Mouse (Mus musculus): Measurements from ENCODE around the gene Aoc2.

- TF ChIP-seq GATA1 (IDR thresholded peaks at IDR 0.05; ENCODE audit: low read depth, low read length) = peak; percentile 56
- TF ChIP-seq GABPA (IDR thresholded peaks at IDR 0.05; ENCODE audit: low read depth, low read length) = no peak
- no peak for TF ChIP-seq CTCF (IDR thresholded peaks at IDR 0.05 in 2 of 3, conservative IDR thresholded peaks at IDR 0.05 in 1 of 3; ENCODE audit: control insufficient read depth in 1 of 3, insufficient read depth in 1 of 3, low read depth in 2 of 3, low read length in 3 of 3, poor library complexity in 1 of 3, severe bottlenecking in 1 of 3)
- TF ChIP-seq ZC3H11A (IDR thresholded peaks at IDR 0.05; ENCODE audit: low read depth, low read length) = no peak
- 0 out of 4 replicates have a peak, but pooled peaks of 1 of the 2 experiments have one; percentile 17 for TF ChIP-seq POLR2A (IDR thresholded peaks at IDR 0.05; ENCODE audit: control insufficient read depth in 1 of 2, insufficient read depth in 1 of 2, low read depth in 1 of 2, low read length in 2 of 2, poor library complexity in 1 of 2)
- no peak for TF ChIP-seq ZNF384 (IDR thresholded peaks at IDR 0.05; ENCODE audit: low read depth, low read length)
- no peak for TF ChIP-seq HCFC1 (IDR thresholded peaks at IDR 0.05; ENCODE audit: low read depth, low read length)
- TF ChIP-seq BHLHE40 (IDR thresholded peaks at IDR 0.05; ENCODE audit: borderline replicate concordance, low read depth, low read length) = 0 out of 2 replicates have a peak, but pooled peaks have one; percentile 11
- TF ChIP-seq UBTF (IDR thresholded peaks at IDR 0.05; ENCODE audit: borderline replicate concordance, insufficient read depth, low read depth, low read length) = no peak
Measured at GRCm38 (mm10) chr11:101338123-101338760, 13.4 kb downstream of the Aoc2 start.
